Mouse (Mus musculus) liver, embryonic 12.5 days (tissue): Measurements from ENCODE around the gene Chit1. TPM values are rescaled to one million over a fixed set of nuclear protein-coding genes. Genes with fewer than 3 reads are reported as not detected.
A peak's percentile ranks its signal among the peaks of the same experiment; 100 is the strongest.

Source experiments
- ATAC-seq: fragments of 200-750 bp; cut with Nextera tagmentation; 2 replicates; pipeline ENCODE4 v1.8.0; 2017; ENCODE audit warnings: moderate number of reproducible peaks, mild to moderate bottlenecking, moderate library complexity
- H3K27ac ChIP-seq: fragments of 300-500 bp; sonication (generic); 2 replicates; pipeline ENCODE4 v1.5.1; 2016; ENCODE audit warnings: mild to moderate bottlenecking
- H3K27me3 ChIP-seq: fragments of 300-500 bp; sonication (generic); replicated peaks from 2 replicates; pipeline ENCODE4 v1.6.1; 2016; ENCODE audit warnings: mild to moderate bottlenecking, moderate library complexity
- H3K36me3 ChIP-seq: fragments of 300-500 bp; sonication (generic); 2 replicates; pipeline ENCODE4 v1.6.1; 2016; ENCODE audit warnings: mild to moderate bottlenecking, moderate library complexity
- H3K4me1 ChIP-seq: fragments of 300-500 bp; sonication (generic); 2 replicates; pipeline ENCODE4 v1.6.1; 2016
- H3K4me2 ChIP-seq: fragments of 300-500 bp; sonication (generic); 2 replicates; pipeline ENCODE4 v1.6.1; 2016; ENCODE audit warnings: mild to moderate bottlenecking, moderate library complexity
- H3K4me3 ChIP-seq: fragments of 300-500 bp; sonication (generic); 2 replicates; pipeline ENCODE4 v1.5.1; 2016; ENCODE audit warnings: mild to moderate bottlenecking, moderate library complexity
- H3K9ac ChIP-seq: fragments of 300-500 bp; sonication (generic); 2 replicates; pipeline ENCODE4 v1.6.1; 2016; ENCODE audit warnings: mild to moderate bottlenecking, moderate library complexity
- H3K9me3 ChIP-seq: fragments of 300-500 bp; sonication (generic); replicated peaks from 2 replicates; pipeline ENCODE4 v1.6.1; 2016; ENCODE audit warnings: mild to moderate bottlenecking, moderate library complexity
- WGBS: fragments of 180-500 bp; shearing (Covaris S2); methylation state at CpG from one replicate; pipeline ENCODE4 v1.1.7; 2016; ENCODE audit not compliant: insufficient replicate concordance; 5-methylcytosine and 5-hydroxymethylcytosine counted together
- polyA plus RNA-seq: library from polyadenylated mRNA; unstranded; fragments of >200 nt; fragmentation: Nextera tagmentation; extraction: Ambion mirVana; gene quantifications from 2 replicates; pipeline ENCODE4 v1.2.1, GENCODE M21; 2016

Chit1 gene
- polyA plus RNA-seq = 0.07 and 0.12 TPM in 2 replicates

GRCm38 (mm10) chr1:134110979-134111378 lies at the start of gene Chit1:
Gene Chit1 (plus strand): TSS chr1:134111242.
- Histone ChIP-seq H3K4me2 (peak within 1 kb of the TSS; percentile 60), H3K36me3 (no peaks in the 10 kb centered on the region), H3K27ac (peak within 1 kb of the TSS; percentile 90), H3K4me1 (peaks cover 22% of the 10 kb centered on the region), H3K9me3 (no peaks in the 10 kb centered on the region), H3K27me3 (peaks cover 47% of the 10 kb centered on the region), H3K9ac (peak within 1 kb of the TSS; percentile 54), H3K4me3 (peak within 1 kb of the TSS; percentile 14; the same call in 1 of the 2 replicates)
- ATAC-seq = peak; percentile 75
- WGBS = 41% methylated on average over 4 of the region's 4 CpGs

- peaks cover 97% of the 10 kb centered on the region for H3K4me1 ChIP-seq
- no peak overlapping the region for H3K4me3 ChIP-seq
- H3K9me3 ChIP-seq = no peaks in the 10 kb centered on the region
- peak overlapping the region; percentile 86 for H3K4me2 ChIP-seq
- H3K36me3 ChIP-seq = no peaks in the 10 kb centered on the region
- H3K27me3 ChIP-seq = peaks cover 54% of the 10 kb centered on the region
- 70% methylated on average over 3 of the region's 3 CpGs for WGBS
- H3K27ac ChIP-seq = no peak overlapping the region
- no peak for ATAC-seq
- peak overlapping the region; percentile 74 for H3K9ac ChIP-seq
Observed at GRCm38 (mm10) chr1:134061915-134062314, 49.1 kb upstream of the Chit1 start.

DNA sequence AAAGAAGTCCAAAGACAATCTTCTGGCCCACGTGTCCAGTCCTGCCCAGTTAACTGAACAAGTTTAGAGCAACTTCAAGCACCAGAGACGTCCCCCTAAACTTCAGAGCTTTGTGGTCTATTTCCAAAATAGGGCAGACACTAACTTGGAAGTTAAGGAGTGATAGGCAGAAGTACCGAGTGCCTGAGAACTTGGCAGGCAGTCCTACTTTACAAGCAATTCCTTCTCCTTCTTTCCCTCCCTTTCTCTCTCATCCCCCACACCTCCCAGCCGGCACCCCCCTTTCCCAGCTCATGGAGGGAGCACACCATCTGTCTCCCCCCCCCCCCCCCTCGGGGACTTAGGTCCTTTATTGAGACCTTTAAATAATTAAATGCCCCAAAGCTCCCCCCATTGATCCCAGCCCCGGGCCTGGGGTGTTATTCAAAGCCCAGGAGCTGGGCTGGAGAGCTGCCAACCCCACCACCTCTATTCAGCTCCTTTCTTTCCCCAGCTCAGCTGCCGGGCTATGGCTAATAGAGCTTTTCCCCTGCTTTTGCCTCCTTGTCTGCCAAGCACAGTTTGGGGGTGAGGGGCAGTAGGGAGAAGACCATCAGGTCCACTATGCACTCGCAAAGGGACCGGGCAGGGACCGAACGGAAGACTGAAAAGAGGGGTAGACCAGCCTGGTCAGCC lies 48.5 kb upstream of the Chit1 start:
- H3K27me3 ChIP-seq = peaks cover 60% of the 10 kb centered on the region
- H3K36me3 ChIP-seq = no peaks in the 10 kb centered on the region
- ATAC-seq = no peak
- H3K4me1 ChIP-seq = peaks cover 97% of the 10 kb centered on the region
- peak overlapping the region; percentile 74 for H3K9ac ChIP-seq
- peak overlapping the region; percentile 64 for H3K4me2 ChIP-seq
- 28% methylated on average over 11 of the region's 11 CpGs for WGBS
- H3K9me3 ChIP-seq = no peaks in the 10 kb centered on the region
- peak overlapping the region; percentile 71; the same call in 1 of the 2 replicates for H3K27ac ChIP-seq
- H3K4me3 ChIP-seq = 0 out of 2 replicates have a peak overlapping the region, but pooled peaks have one; percentile 26

GRCm38 (mm10) chr1:134063086-134063772 lies 47.8 kb upstream of the Chit1 start:
- 6% methylated on average over 33 of the region's 33 CpGs for WGBS
- no peaks in the 10 kb centered on the region for H3K36me3 ChIP-seq
- peaks cover 67% of the 10 kb centered on the region for H3K27me3 ChIP-seq
- H3K4me1 ChIP-seq = peaks cover 94% of the 10 kb centered on the region
- ATAC-seq = no peak
- H3K4me2 ChIP-seq = peak overlapping the region; percentile 64
- H3K4me3 ChIP-seq = peak overlapping the region; percentile 26
- peak overlapping the region; percentile 74 for H3K9ac ChIP-seq
- H3K27ac ChIP-seq = peak overlapping the region; percentile 71
- H3K9me3 ChIP-seq = no peaks in the 10 kb centered on the region

DNA sequence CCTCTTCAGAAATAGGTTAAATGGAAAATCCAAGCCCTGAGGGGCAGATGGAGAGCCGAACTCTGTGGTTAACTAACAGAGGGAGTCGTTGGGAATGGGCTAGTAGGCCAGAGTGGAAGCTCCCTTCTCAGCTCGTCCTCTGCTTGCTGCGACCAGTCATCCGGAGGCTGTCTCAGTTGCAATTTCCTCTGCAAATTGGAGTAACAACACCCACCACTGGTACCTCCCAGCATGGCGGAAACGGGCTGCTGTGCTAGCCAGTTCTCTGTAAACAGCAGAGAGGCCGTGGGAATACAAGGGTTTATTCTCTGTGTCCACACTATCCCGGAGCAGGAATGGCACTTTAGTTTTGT lies 47.3 kb upstream of the Chit1 start:
- H3K9me3 ChIP-seq = no peaks in the 10 kb centered on the region
- H3K9ac ChIP-seq = peak overlapping the region; percentile 74
- peaks cover 71% of the 10 kb centered on the region for H3K27me3 ChIP-seq
- 31% methylated on average over 9 of the region's 9 CpGs for WGBS
- peak overlapping the region; percentile 26; the same call in 1 of the 2 replicates for H3K4me3 ChIP-seq
- H3K27ac ChIP-seq = peak overlapping the region; percentile 71
- no peak for ATAC-seq
- peak overlapping the region; percentile 64 for H3K4me2 ChIP-seq
- H3K36me3 ChIP-seq = no peaks in the 10 kb centered on the region
- H3K4me1 ChIP-seq = peaks cover 91% of the 10 kb centered on the region

DNA sequence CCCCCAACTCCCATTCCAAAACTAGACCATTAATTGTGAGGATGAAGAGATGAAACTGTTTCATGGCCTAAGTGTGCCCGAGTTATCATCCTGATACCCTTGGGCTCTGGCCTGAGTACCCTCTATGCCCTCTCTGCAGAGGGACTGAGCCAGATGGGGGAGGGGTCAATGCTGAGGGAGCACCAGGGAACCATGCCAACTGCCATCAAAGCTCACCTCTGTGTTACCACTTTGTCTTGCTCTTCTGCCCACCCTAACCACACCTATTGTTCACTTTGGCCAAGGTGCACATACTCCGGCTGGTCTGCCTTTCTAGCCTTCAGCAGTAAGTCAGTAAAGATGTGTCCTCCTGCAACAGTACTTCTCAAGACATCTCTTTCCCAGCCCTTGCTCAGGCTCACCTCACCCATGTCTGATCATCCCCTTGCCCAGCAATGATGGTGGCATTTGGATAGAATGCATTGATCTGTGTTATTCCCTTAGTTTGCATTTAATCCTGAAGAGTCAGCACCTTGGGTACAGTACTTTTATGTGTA lies 46.7 kb upstream of the Chit1 start:
- 75% methylated on average over 2 of the region's 2 CpGs for WGBS
- Histone ChIP-seq H3K9me3 (no peaks in the 10 kb centered on the region), H3K36me3 (no peaks in the 10 kb centered on the region), H3K9ac (no peak overlapping the region), H3K4me2 (no peak overlapping the region), H3K27me3 (peaks cover 71% of the 10 kb centered on the region), H3K4me1 (peaks cover 88% of the 10 kb centered on the region), H3K4me3 (no peak overlapping the region), H3K27ac (peak overlapping the region; percentile 73; the same call in 1 of the 2 replicates)
- ATAC-seq = no peak

DNA sequence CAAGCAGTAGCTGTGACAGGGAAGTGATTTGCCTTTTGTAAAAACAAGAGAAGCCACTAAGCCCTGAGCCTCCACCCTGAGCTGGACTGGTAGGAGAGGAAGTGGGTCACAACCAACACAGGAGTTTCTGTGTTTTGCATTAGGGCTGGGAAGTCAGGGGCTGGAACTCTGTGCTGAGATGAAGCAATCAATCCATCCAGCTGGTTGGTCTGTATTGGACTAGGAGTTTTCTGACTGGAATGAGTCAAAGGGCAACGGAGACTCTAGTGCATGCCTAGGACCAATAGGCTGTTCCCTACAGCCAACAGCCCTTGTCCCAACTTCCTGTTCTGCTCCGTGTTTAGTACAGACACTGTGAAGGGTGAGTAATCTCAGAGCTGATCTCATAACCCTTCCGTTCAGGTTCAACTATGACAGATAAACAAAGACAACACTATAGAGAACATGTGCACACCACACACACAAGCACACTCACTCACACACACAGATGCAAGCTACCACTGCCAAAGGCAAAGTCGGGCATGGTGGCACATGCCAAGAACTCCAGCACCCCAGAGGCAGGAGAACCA lies 45.7 kb upstream of the Chit1 start:
- H3K27me3 ChIP-seq = peaks cover 71% of the 10 kb centered on the region
- no peak overlapping the region for H3K4me3 ChIP-seq
- WGBS = 23% methylated on average over 4 of the region's 4 CpGs
- H3K9ac ChIP-seq = no peak overlapping the region
- H3K9me3 ChIP-seq = no peaks in the 10 kb centered on the region
- H3K4me1 ChIP-seq = peaks cover 88% of the 10 kb centered on the region
- peak overlapping the region; percentile 73 for H3K27ac ChIP-seq
- no peak for ATAC-seq
- H3K36me3 ChIP-seq = no peaks in the 10 kb centered on the region
- no peak overlapping the region for H3K4me2 ChIP-seq

- WGBS = 44% methylated on average over 3 of the region's 3 CpGs
- Histone ChIP-seq H3K4me2 (no peak overlapping the region), H3K36me3 (no peaks in the 10 kb centered on the region), H3K9ac (no peak overlapping the region), H3K27ac (peak overlapping the region; percentile 18; the same call in 1 of the 2 replicates), H3K4me3 (no peak overlapping the region), H3K9me3 (no peaks in the 10 kb centered on the region), H3K27me3 (peaks cover 70% of the 10 kb centered on the region), H3K4me1 (peaks cover 89% of the 10 kb centered on the region)
- ATAC-seq = no peak
Observed at GRCm38 (mm10) chr1:134066554-134066953, 44.5 kb upstream of the Chit1 start.

GRCm38 (mm10) chr1:134067143-134067619 lies 43.9 kb upstream of the Chit1 start:
- Histone ChIP-seq H3K4me2 (peak overlapping the region; percentile 13; the same call in 1 of the 2 replicates), H3K27ac (no peak overlapping the region), H3K27me3 (peaks cover 63% of the 10 kb centered on the region)

DNA sequence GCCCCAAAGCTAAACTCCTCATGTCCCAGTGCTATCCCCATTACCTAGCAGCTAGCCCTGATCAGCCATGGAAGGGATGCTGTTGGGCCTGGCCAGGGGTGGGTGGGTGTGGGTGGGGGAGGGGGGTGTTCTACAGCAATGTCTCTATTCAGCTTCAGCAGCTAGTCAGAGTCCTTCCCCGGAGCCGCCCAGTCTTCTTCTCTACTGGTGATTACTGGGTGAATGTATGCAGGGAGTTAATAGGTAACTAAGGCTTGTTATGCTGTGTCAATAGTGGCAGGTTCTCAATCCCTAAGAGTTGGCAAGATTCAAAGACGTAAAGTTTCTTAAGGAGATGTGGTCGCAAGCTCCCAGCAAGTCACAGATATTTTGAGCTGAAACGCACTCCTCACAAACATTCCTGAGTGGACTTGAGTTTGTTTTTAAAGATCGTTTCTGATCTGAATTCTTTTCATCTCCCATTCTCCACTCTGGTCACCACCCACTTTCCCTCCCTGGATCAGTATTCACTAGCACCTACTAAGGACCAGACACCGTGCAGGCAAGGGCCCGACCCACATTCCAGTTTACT lies 40.9 kb upstream of the Chit1 start:
- H3K27ac ChIP-seq = peak overlapping the region; percentile 99
- WGBS = 76% methylated on average over 8 of the region's 8 CpGs
- ATAC-seq = no peak
- H3K4me1 ChIP-seq = peaks cover 89% of the 10 kb centered on the region
- peak overlapping the region; percentile 10; the same call in 1 of the 2 replicates for H3K9ac ChIP-seq
- H3K36me3 ChIP-seq = peaks cover 12% of the 10 kb centered on the region
- H3K4me3 ChIP-seq = no peak overlapping the region
- no peaks in the 10 kb centered on the region for H3K9me3 ChIP-seq
- H3K4me2 ChIP-seq = no peak overlapping the region; the same call in 1 of the 2 replicates
- peaks cover 34% of the 10 kb centered on the region for H3K27me3 ChIP-seq

More at GRCm38 (mm10) chr1:134067143-134067619, 43.9 kb upstream of the Chit1 start:
- peaks cover 89% of the 10 kb centered on the region for H3K4me1 ChIP-seq
- no peaks in the 10 kb centered on the region for H3K36me3 ChIP-seq
- H3K4me3 ChIP-seq = no peak overlapping the region
- ATAC-seq = no peak
- no peaks in the 10 kb centered on the region for H3K9me3 ChIP-seq
- H3K9ac ChIP-seq = no peak overlapping the region; the same call in none of the 2 replicates
- WGBS = 11% methylated on average over 8 of the region's 8 CpGs

- Histone ChIP-seq H3K4me2 (peak overlapping the region; percentile 73), H3K27me3 (peaks cover 21% of the 10 kb centered on the region), H3K9ac (peak overlapping the region; percentile 72), H3K4me1 (peaks cover 89% of the 10 kb centered on the region), H3K27ac (peak overlapping the region; percentile 99), H3K9me3 (no peaks in the 10 kb centered on the region), H3K4me3 (no peak overlapping the region), H3K36me3 (peaks cover 25% of the 10 kb centered on the region)
- no peak for ATAC-seq
- 43% methylated on average over 10 of the region's 10 CpGs for WGBS
Observed at GRCm38 (mm10) chr1:134071411-134072018, 39.5 kb upstream of the Chit1 start.
